Comparison of ENCODE assay signal across 8 mouse cellular contexts in genomic region chr16:33922111-33923000, GRCm38 (mm10). TPM values are rescaled to one million over a fixed set of nuclear protein-coding genes. Genes with fewer than 3 reads are reported as not detected.
DNase-seq lines count a peak whose midpoint lies in the region; ATAC-seq and TF ChIP-seq lines count a peak whose summit lies in the region.

No protein-coding gene starts in this region.

- no peak for ATAC-seq in cerebellum, adult (ENCODE audit: insufficient number of reproducible peaks, low FRiP score, low TSS enrichment)
- ATAC-seq in midbrain, embryonic 11.5 days (ENCODE audit: low FRiP score) = peak; percentile 72; the same call in 1 of the 2 replicates
- no peak for ATAC-seq in midbrain, postnatal 0 days (ENCODE audit: low FRiP score)
- ATAC-seq in hindbrain, embryonic 16.5 days = peak; percentile 83
- ATAC-seq in liver, embryonic 11.5 days (replicated peaks; ENCODE audit: low FRiP score) = peak; percentile 73
- peak; percentile 49; the same call in 1 of the 2 replicates for ATAC-seq in stomach, embryonic 16.5 days (ENCODE audit: insufficient read depth, low FRiP score)

- peak; percentile 49 to 62 for DNase-seq in cerebellum, adult 18-20 months
- no peak for DNase-seq in midbrain, embryonic 11.5 days (ENCODE audit: low spot score, missing footprints)
- DNase-seq in midbrain, postnatal 0 days (ENCODE audit: low spot score) = no peak
- peak; percentile 58 for DNase-seq in liver, embryonic 11.5 days (ENCODE audit: low spot score)
- no peak for DNase-seq in adrenal gland, postnatal 36 days

- no peak overlapping the region for H3K4me3 ChIP-seq in midbrain, embryonic 11.5 days (ENCODE audit: low read depth, low read length)
- no peak overlapping the region for H3K4me3 ChIP-seq in midbrain, postnatal 0 days (ENCODE audit: low read depth, low read length)
- H3K4me3 ChIP-seq in hindbrain, embryonic 16.5 days (ENCODE audit: low read length) = no peak overlapping the region
- H3K4me3 ChIP-seq in liver, embryonic 11.5 days (ENCODE audit: low read depth, low read length) = no peak overlapping the region
- H3K4me3 ChIP-seq in stomach, embryonic 16.5 days (replicated peaks; ENCODE audit: low read length) = no peak overlapping the region

- no peaks in the 10 kb centered on the region for H3K9me3 ChIP-seq in midbrain, embryonic 11.5 days (ENCODE audit: control insufficient read depth, low read length)
- H3K9me3 ChIP-seq in midbrain, postnatal 0 days (ENCODE audit: low read length) = no peaks in the 10 kb centered on the region
- no peaks in the 10 kb centered on the region for H3K9me3 ChIP-seq in hindbrain, embryonic 16.5 days (ENCODE audit: control insufficient read depth, low read length)
- no peaks in the 10 kb centered on the region for H3K9me3 ChIP-seq in liver, embryonic 11.5 days (ENCODE audit: control insufficient read depth, low read length)
- no peaks in the 10 kb centered on the region for H3K9me3 ChIP-seq in stomach, embryonic 16.5 days (replicated peaks; ENCODE audit: control insufficient read depth, low read length)

- no peak overlapping the region for H3K27ac ChIP-seq in midbrain, embryonic 11.5 days (ENCODE audit: low read depth, low read length)
- no peak overlapping the region for H3K27ac ChIP-seq in midbrain, postnatal 0 days (ENCODE audit: low read depth, low read length)
- 0 out of 2 replicates have a peak overlapping the region, but pooled peaks have one; percentile 21 for H3K27ac ChIP-seq in hindbrain, embryonic 16.5 days (ENCODE audit: low read depth, low read length)
- peak overlapping the region; percentile 57 for H3K27ac ChIP-seq in liver, embryonic 11.5 days (ENCODE audit: low read depth, low read length)
- peak overlapping the region; percentile 63 for H3K27ac ChIP-seq in stomach, embryonic 16.5 days (ENCODE audit: low read length)

- H3K4me1 ChIP-seq in midbrain, embryonic 11.5 days (ENCODE audit: control insufficient read depth, insufficient read depth, low read length) = no peaks in the 10 kb centered on the region
- no peaks in the 10 kb centered on the region for H3K4me1 ChIP-seq in midbrain, postnatal 0 days (ENCODE audit: insufficient read depth, low read length)
- peaks cover 6% of the 10 kb centered on the region; the same call in 1 of the 2 replicates for H3K4me1 ChIP-seq in hindbrain, embryonic 16.5 days (ENCODE audit: control insufficient read depth, insufficient read depth, low read depth, low read length)
- H3K4me1 ChIP-seq in liver, embryonic 11.5 days (replicated peaks; ENCODE audit: control insufficient read depth, insufficient read depth, low read length) = peaks cover 26% of the 10 kb centered on the region
- peaks cover 38% of the 10 kb centered on the region for H3K4me1 ChIP-seq in stomach, embryonic 16.5 days (ENCODE audit: control insufficient read depth, insufficient read depth, low read length)

- H3K4me2 ChIP-seq in midbrain, embryonic 11.5 days = no peak overlapping the region
- no peak overlapping the region for H3K4me2 ChIP-seq in midbrain, postnatal 0 days (ENCODE audit: low read depth, low read length, poor library complexity, severe bottlenecking)
- H3K4me2 ChIP-seq in hindbrain, embryonic 16.5 days (ENCODE audit: low read length) = no peak overlapping the region
- H3K4me2 ChIP-seq in liver, embryonic 11.5 days = peak overlapping the region; percentile 50
- H3K4me2 ChIP-seq in stomach, embryonic 16.5 days (ENCODE audit: low read depth, low read length) = no peak overlapping the region

- H3K9ac ChIP-seq in midbrain, embryonic 11.5 days (ENCODE audit: low read length) = no peak overlapping the region
- H3K9ac ChIP-seq in midbrain, postnatal 0 days (replicated peaks; ENCODE audit: low read length, poor library complexity, severe bottlenecking) = no peak overlapping the region
- H3K9ac ChIP-seq in hindbrain, embryonic 16.5 days (ENCODE audit: low read depth, low read length) = no peak overlapping the region
- H3K9ac ChIP-seq in liver, embryonic 11.5 days (ENCODE audit: low read depth, low read length) = peak overlapping the region; percentile 39
- peak overlapping the region; percentile 50; the same call in 1 of the 2 replicates for H3K9ac ChIP-seq in stomach, embryonic 16.5 days (ENCODE audit: low read length)

- 66% methylated on average over 18 of the region's 18 CpGs for WGBS in midbrain, embryonic 11.5 days
- 74% methylated on average over 18 of the region's 18 CpGs for WGBS in midbrain, postnatal 0 days
- WGBS in hindbrain, embryonic 16.5 days = 58% methylated on average over 18 of the region's 18 CpGs
- 17% methylated on average over 18 of the region's 18 CpGs for WGBS in liver, embryonic 11.5 days
- whole genome bisulfite sequencing in stomach, embryonic 16.5 days = 40% methylated on average over 18 of the region's 18 CpGs

- no peaks in the 10 kb centered on the region for H3K36me3 ChIP-seq in midbrain, embryonic 11.5 days (ENCODE audit: control insufficient read depth, insufficient read depth, low read length)
- H3K36me3 ChIP-seq in midbrain, postnatal 0 days (ENCODE audit: insufficient read depth, low read length) = no peaks in the 10 kb centered on the region
- H3K36me3 ChIP-seq in hindbrain, embryonic 16.5 days (ENCODE audit: control insufficient read depth, insufficient read depth, low read length) = no peaks in the 10 kb centered on the region
- H3K36me3 ChIP-seq in liver, embryonic 11.5 days (ENCODE audit: control insufficient read depth, insufficient read depth, low read length) = peaks cover 5% of the 10 kb centered on the region; the same call in 1 of the 2 replicates
- H3K36me3 ChIP-seq in stomach, embryonic 16.5 days (ENCODE audit: control insufficient read depth, insufficient read depth, low read length) = 0 out of 2 replicates have a peak, but pooled peaks cover 7% of the 10 kb centered on the region

- no peak for TF ChIP-seq CTCF in midbrain, postnatal 0 days (IDR thresholded peaks at IDR 0.05)

- no peaks in the 10 kb centered on the region for H3K27me3 ChIP-seq in midbrain, embryonic 11.5 days (ENCODE audit: control insufficient read depth, insufficient read depth, low read length)
- H3K27me3 ChIP-seq in midbrain, postnatal 0 days (ENCODE audit: insufficient read depth, low read length) = no peaks in the 10 kb centered on the region
- H3K27me3 ChIP-seq in hindbrain, embryonic 16.5 days (replicated peaks; ENCODE audit: control insufficient read depth, insufficient read depth, low read length) = no peaks in the 10 kb centered on the region
- no peaks in the 10 kb centered on the region for H3K27me3 ChIP-seq in liver, embryonic 11.5 days (replicated peaks; ENCODE audit: control insufficient read depth, insufficient read depth, low read length)
- H3K27me3 ChIP-seq in stomach, embryonic 16.5 days (ENCODE audit: control insufficient read depth, insufficient read depth, low read length) = no peaks in the 10 kb centered on the region

RNA-seq across cellular contexts. Expression of gene Umps, which starts 44.5 kb away (rescaled TPM):
- 70.8 and 72.9 TPM in 2 replicates for polyA plus RNA-seq in midbrain, embryonic 11.5 days (2014; fragmentation: Nextera tagmentation; extraction: Ambion mirVana)
- total RNA-seq in midbrain, postnatal 0 days (2014; rRNA removed) = 18.4 and 19.8 TPM in 2 replicates
- polyA plus RNA-seq in midbrain, postnatal 0 days (2015; fragmentation: Nextera tagmentation; extraction: Ambion mirVana) = 22.2 and 22.5 TPM in 2 replicates
- 26.0 and 27.6 TPM in 2 replicates for polyA plus RNA-seq in hindbrain, embryonic 16.5 days (2015; fragmentation: Nextera tagmentation; extraction: Ambion mirVana)
- polyA plus RNA-seq in liver, embryonic 11.5 days (2014; fragmentation: Nextera tagmentation; extraction: Ambion mirVana) = 104 and 110 TPM in 2 replicates
- polyA plus RNA-seq in stomach, embryonic 16.5 days (2015; fragmentation: Nextera tagmentation; extraction: Ambion mirVana) = 53.5 and 54.5 TPM in 2 replicates
- 10 to 100 TPM; 42.3 to 50.8 TPM for total RNA-seq in adrenal gland, postnatal 36 days (2021)

Comparison
In these comparisons a context has a peak if more than half of its experiments do, and no peak if none do; other contexts are left out.
1. ATAC-seq: peak in midbrain, embryonic 11.5 days (single experiment), hindbrain, embryonic 16.5 days (single experiment), liver, embryonic 11.5 days (single experiment) and stomach, embryonic 16.5 days (single experiment); none in cerebellum, adult (single experiment) and midbrain, postnatal 0 days (single experiment).
2. DNase-seq: peak in cerebellum, adult 18-20 months (2 of 2) and liver, embryonic 11.5 days (single experiment); none in midbrain, embryonic 11.5 days (single experiment), midbrain, postnatal 0 days (single experiment) and adrenal gland, postnatal 36 days (0 of 2).
3. H3K27ac ChIP-seq: peak in hindbrain, embryonic 16.5 days (single experiment), liver, embryonic 11.5 days (single experiment) and stomach, embryonic 16.5 days (single experiment); none in midbrain, embryonic 11.5 days (single experiment) and midbrain, postnatal 0 days (single experiment).
4. H3K9ac ChIP-seq: peak in liver, embryonic 11.5 days (single experiment) and stomach, embryonic 16.5 days (single experiment); none in midbrain, embryonic 11.5 days (single experiment), midbrain, postnatal 0 days (single experiment) and hindbrain, embryonic 16.5 days (single experiment).